Mouse (Mus musculus) liver, adult 2 months (tissue): ENCODE results near the gene Gm10320.

Experiments
- CTCF ChIP-seq: fragments of 200-500 bp; IDR thresholded peaks from 2 replicates; pipeline ENCODE4 v1.5.1; 2011; ENCODE audit warnings: low read depth, low read length, control low read depth
- POLR2A ChIP-seq: fragments of 200-500 bp; IDR thresholded peaks from 2 replicates; pipeline ENCODE4 v1.6.1; 2011; ENCODE audit warnings: low read length, control low read depth; ENCODE audit not compliant: insufficient read depth; ENCODE audit errors: extremely low read depth

DNA sequence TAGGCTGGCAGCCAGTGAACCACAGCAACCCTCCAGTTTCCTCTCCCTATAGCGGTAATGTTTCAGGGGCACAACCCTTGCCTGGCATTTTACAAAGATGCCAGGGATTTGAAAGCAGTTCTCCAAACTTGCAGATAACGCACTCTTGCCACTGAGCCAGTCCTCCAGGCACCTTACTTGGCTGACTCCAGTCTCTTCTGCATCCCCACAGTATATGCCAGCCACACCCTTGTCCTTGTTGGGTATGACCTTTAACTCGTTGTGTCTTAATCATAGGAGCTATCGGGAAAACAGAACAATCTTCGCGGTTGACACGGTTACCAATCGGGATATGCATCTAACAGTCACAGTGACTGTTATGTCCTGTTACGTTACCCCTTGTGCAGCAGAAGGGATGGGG lies 40.2 kb upstream of the Gm10320 start:
- TF ChIP-seq CTCF: no peak
- no peak for TF ChIP-seq POLR2A
